Mouse (Mus musculus) embryonic fibroblast, embryonic 13.5 days (primary cell): ENCODE data around the gene Gm49368.

Experiments
- CTCF ChIP-seq: IDR thresholded peaks from 2 replicates; pipeline ENCODE4 v1.5.1; 2011; ENCODE audit warnings: mild to moderate bottlenecking, control low read depth, low read length, moderate library complexity, borderline replicate concordance; ENCODE audit not compliant: insufficient read depth
- POLR2A ChIP-seq: IDR thresholded peaks from 2 replicates; pipeline ENCODE4 v1.6.1; 2011; ENCODE audit warnings: low read depth, mild to moderate bottlenecking, control low read depth, low read length, moderate library complexity

DNA sequence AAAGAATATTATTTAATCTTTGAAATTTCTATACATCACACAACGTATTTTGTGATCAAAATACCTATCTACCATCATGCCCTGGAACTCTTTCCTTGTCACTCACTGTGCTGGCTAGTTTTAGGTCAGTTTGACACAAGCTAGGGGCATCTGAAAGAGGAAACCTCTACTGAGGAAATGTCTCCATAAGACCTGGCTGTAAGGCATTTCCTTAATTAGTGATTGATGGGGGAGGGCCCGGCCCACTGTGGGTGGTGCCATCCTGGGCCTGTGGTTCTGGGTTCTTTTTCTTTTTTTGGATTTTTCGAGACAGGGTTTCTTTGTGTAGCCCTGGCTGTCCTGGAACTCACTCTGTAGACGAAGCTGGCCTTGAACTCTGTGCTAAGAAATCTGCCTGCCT is 3.4 kb upstream of the Gm49368 start:
- no peak for TF ChIP-seq POLR2A
- no peak for TF ChIP-seq CTCF
